Mouse (Mus musculus): ENCODE results near the gene Atp6v0e2. TPM values are rescaled to one million over a fixed set of nuclear protein-coding genes. Genes with fewer than 3 reads are reported as not detected.

Atp6v0e2 gene
- 5.5 and 6.9 TPM in 2 replicates for polyA plus RNA-seq (2016; fragmentation: Nextera tagmentation; extraction: Ambion mirVana)

DNA sequence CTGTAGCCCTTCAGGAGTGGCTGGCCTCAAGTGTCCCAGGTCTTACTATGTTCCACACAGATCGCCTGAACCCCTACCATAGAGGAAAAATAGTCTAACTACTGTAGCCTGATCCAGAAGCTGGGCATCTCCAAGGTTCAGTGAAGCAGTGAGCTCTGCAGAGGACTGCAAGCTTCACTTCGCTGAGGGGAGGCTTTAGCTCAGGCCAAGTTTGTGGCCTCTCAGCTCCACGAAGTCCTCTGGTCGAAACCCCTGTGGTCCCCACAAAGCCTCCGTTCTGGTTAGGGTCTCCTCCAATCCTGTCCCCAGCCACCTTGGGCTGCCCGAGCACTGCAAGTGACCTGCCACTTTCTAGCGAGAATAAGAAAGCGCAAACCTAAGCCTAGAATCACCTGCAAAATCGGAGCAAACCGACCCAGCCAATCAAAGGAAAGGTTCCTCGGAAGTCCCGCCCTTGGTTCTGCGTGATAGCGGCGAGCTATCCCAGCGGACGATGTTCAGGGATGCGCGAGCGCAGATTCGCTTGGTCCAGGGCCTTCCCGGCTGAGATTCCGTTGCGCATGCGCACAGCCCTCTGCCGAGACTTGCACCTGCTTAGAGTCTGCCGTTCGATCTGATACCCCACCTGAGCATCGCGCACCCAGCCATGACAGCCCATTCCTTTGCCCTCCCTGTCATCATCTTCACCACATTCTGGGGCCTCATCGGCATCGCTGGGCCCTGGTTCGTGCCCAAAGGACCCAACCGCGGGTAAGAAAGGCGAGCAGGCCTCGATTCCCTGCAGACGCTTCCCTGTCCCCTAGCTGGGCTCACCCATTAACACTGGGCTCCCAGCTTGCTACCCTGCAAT lies at the start of gene Atp6v0e2:
Gene Atp6v0e2 (plus strand): TSS at position 511 of the 850 bp plus-strand sequence.
- WGBS, result 5% methylated on average over 38 of the region's 38 CpGs
- H3K4me3 ChIP-seq (replicated peaks), result peak within 1 kb of the TSS; percentile 42
- H3K9ac ChIP-seq (replicated peaks), result peak within 1 kb of the TSS; percentile 53
- peak within 1 kb of the TSS; percentile 71 for H3K4me2 ChIP-seq
- no peaks in the 10 kb centered on the region for H3K9me3 ChIP-seq
- H3K4me1 ChIP-seq (replicated peaks), result peaks cover 38% of the 10 kb centered on the region
- ATAC-seq (ENCODE audit: insufficient number of reproducible peaks, insufficient read depth, low FRiP score, low TSS enrichment, low read depth), result 0 out of 2 replicates have a peak, but pooled peaks have one; percentile 28
- H3K27ac ChIP-seq, result no peak within 1 kb of the TSS
- H3K27me3 ChIP-seq, result no peaks in the 10 kb centered on the region
- H3K36me3 ChIP-seq, result peaks cover 13% of the 10 kb centered on the region

GRCm38 (mm10) chr6:48487747-48488725 lies 49.4 kb upstream of the Atp6v0e2 start:
- H3K4me3 ChIP-seq (replicated peaks), result peak overlapping the region; percentile 41
- peaks cover 22% of the 10 kb centered on the region for H3K4me1 ChIP-seq (replicated peaks)
- 9% methylated on average over 24 of the region's 25 CpGs for WGBS
- H3K9ac ChIP-seq (replicated peaks), result peak overlapping the region; percentile 68
- peak overlapping the region; percentile 70 for H3K4me2 ChIP-seq
- peaks cover 19% of the 10 kb centered on the region for H3K27me3 ChIP-seq
- peak overlapping the region; percentile 74 for H3K27ac ChIP-seq
- H3K9me3 ChIP-seq, result no peaks in the 10 kb centered on the region
- no peaks in the 10 kb centered on the region for H3K36me3 ChIP-seq
- ATAC-seq (ENCODE audit: insufficient number of reproducible peaks, insufficient read depth, low FRiP score, low TSS enrichment, low read depth), result peak; percentile 49; the same call in 1 of the 2 replicates

DNA sequence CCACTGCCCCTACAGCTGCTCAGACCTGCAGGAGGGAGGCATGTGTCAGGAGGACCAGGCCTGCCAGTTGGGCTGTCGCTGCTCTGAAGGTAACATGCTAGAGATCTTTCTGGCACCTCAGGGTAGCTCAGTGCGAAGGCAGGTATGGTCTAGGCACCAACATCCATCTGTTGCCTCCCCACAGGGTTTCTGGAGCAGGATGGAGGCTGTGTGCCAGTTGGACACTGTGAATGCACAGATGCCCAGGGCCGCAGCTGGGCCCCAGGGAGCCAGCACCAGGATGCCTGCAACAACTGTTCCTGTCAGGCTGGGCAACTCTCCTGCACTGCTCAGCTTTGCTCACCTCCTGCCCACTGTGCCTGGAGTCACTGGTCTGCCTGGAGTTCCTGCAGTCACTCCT lies 47.7 kb upstream of the Atp6v0e2 start:
- WGBS, result 93% methylated on average over 3 of the region's 3 CpGs
- ATAC-seq (ENCODE audit: insufficient number of reproducible peaks, insufficient read depth, low FRiP score, low TSS enrichment, low read depth), result no peak
- H3K9ac ChIP-seq (replicated peaks), result no peak overlapping the region
- no peaks in the 10 kb centered on the region for H3K36me3 ChIP-seq
- no peak overlapping the region for H3K27ac ChIP-seq
- peaks cover 22% of the 10 kb centered on the region for H3K4me1 ChIP-seq (replicated peaks)
- H3K4me2 ChIP-seq, result no peak overlapping the region
- peaks cover 19% of the 10 kb centered on the region for H3K27me3 ChIP-seq
- no peaks in the 10 kb centered on the region for H3K9me3 ChIP-seq
- H3K4me3 ChIP-seq (replicated peaks), result no peak overlapping the region

GRCm38 (mm10) chr6:48491361-48491760 lies 46.1 kb upstream of the Atp6v0e2 start:
- H3K27me3 ChIP-seq, result peaks cover 19% of the 10 kb centered on the region
- H3K27ac ChIP-seq, result no peak overlapping the region
- no peaks in the 10 kb centered on the region for H3K9me3 ChIP-seq
- H3K4me3 ChIP-seq (replicated peaks), result no peak overlapping the region
- H3K9ac ChIP-seq (replicated peaks), result no peak overlapping the region; the same call in 1 of the 2 replicates
- no peaks in the 10 kb centered on the region for H3K36me3 ChIP-seq
- H3K4me1 ChIP-seq (replicated peaks), result peaks cover 20% of the 10 kb centered on the region
- H3K4me2 ChIP-seq, result no peak overlapping the region
- 70% methylated on average over 9 of the region's 9 CpGs for WGBS
- no peak for ATAC-seq (ENCODE audit: insufficient number of reproducible peaks, insufficient read depth, low FRiP score, low TSS enrichment, low read depth)

- no peak overlapping the region for H3K9ac ChIP-seq (replicated peaks)
- ATAC-seq (ENCODE audit: insufficient number of reproducible peaks, insufficient read depth, low FRiP score, low TSS enrichment, low read depth), result no peak
- no peak overlapping the region for H3K27ac ChIP-seq
- H3K4me3 ChIP-seq (replicated peaks), result no peak overlapping the region
- H3K4me1 ChIP-seq (replicated peaks), result peaks cover 7% of the 10 kb centered on the region
- H3K9me3 ChIP-seq, result no peaks in the 10 kb centered on the region
- H3K27me3 ChIP-seq, result peaks cover 19% of the 10 kb centered on the region
- no peaks in the 10 kb centered on the region for H3K36me3 ChIP-seq
- WGBS, result 19% methylated on average over 8 of the region's 8 CpGs
- H3K4me2 ChIP-seq, result no peak overlapping the region
Observed at GRCm38 (mm10) chr6:48493136-48493730, 44.2 kb upstream of the Atp6v0e2 start.

DNA sequence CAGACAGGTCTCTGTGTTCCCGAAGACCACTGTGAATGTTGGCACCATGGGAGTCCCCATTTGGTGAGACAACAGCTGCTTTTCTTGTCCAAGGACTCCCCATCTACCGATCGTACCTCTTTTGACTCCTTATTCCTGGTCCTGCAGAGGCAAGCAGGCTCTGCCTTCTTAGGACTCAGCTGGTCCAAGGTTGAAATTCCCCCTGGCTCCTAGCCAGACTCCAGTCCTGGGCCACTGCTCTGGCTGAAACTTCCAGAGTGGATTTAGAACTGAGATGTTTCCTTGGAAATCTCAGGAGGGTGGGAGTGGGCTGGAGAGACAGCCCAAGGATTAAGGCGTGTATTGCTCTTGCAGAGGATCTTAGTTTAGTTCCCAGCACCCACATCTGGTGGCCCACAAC lies 39.9 kb upstream of the Atp6v0e2 start:
- ATAC-seq (ENCODE audit: insufficient number of reproducible peaks, insufficient read depth, low FRiP score, low TSS enrichment, low read depth), result no peak
- Histone ChIP-seq H3K36me3 (no peaks in the 10 kb centered on the region), H3K4me2 (no peak overlapping the region), H3K9me3 (no peaks in the 10 kb centered on the region), H3K4me3 (replicated peaks) (no peak overlapping the region), H3K4me1 (replicated peaks) (no peaks in the 10 kb centered on the region), H3K9ac (replicated peaks) (no peak overlapping the region), H3K27me3 (peaks cover 3% of the 10 kb centered on the region; the same call in 1 of the 2 replicates), H3K27ac (no peak overlapping the region)
- WGBS, result 90% methylated on average over 4 of the region's 4 CpGs

- H3K27ac ChIP-seq, result no peak overlapping the region
- H3K9ac ChIP-seq (replicated peaks), result peak overlapping the region; percentile 84; the same call in 1 of the 2 replicates
- peaks cover 11% of the 10 kb centered on the region for H3K4me1 ChIP-seq (replicated peaks)
- H3K4me3 ChIP-seq (replicated peaks), result peak overlapping the region; percentile 64
- ATAC-seq (ENCODE audit: insufficient number of reproducible peaks, insufficient read depth, low FRiP score, low TSS enrichment, low read depth), result peak; percentile 39; the same call in 1 of the 2 replicates
- H3K9me3 ChIP-seq, result no peaks in the 10 kb centered on the region
- H3K36me3 ChIP-seq, result peaks cover under 1% of the 10 kb centered on the region; the same call in 1 of the 2 replicates
- 0 out of 2 replicates have a peak overlapping the region, but pooled peaks have one; percentile 85 for H3K4me2 ChIP-seq
- WGBS, result 8% methylated on average over 2 of the region's 2 CpGs
- no peaks in the 10 kb centered on the region for H3K27me3 ChIP-seq
Observed at GRCm38 (mm10) chr6:48503847-48504240, 33.6 kb upstream of the Atp6v0e2 start.

- H3K27ac ChIP-seq, result peak overlapping the region; percentile 70
- ATAC-seq (ENCODE audit: insufficient number of reproducible peaks, insufficient read depth, low FRiP score, low TSS enrichment, low read depth), result peak; percentile 93
Observed at GRCm38 (mm10) chr6:48504241-48504854, 33.1 kb upstream of the Atp6v0e2 start.

GRCm38 (mm10) chr6:48508087-48508486 lies 29.3 kb upstream of the Atp6v0e2 start:
- H3K4me3 ChIP-seq (replicated peaks), result no peak overlapping the region
- peaks cover 11% of the 10 kb centered on the region for H3K4me1 ChIP-seq (replicated peaks)
- no peaks in the 10 kb centered on the region for H3K27me3 ChIP-seq
- no peaks in the 10 kb centered on the region for H3K9me3 ChIP-seq
- H3K36me3 ChIP-seq, result peaks cover 31% of the 10 kb centered on the region
- H3K9ac ChIP-seq (replicated peaks), result no peak overlapping the region
- no peak for ATAC-seq (ENCODE audit: insufficient number of reproducible peaks, insufficient read depth, low FRiP score, low TSS enrichment, low read depth)
- no peak overlapping the region for H3K27ac ChIP-seq
- 75% methylated on average over 4 of the region's 4 CpGs for WGBS
- H3K4me2 ChIP-seq, result no peak overlapping the region

More at GRCm38 (mm10) chr6:48504241-48504854, 33.1 kb upstream of the Atp6v0e2 start:
- H3K4me3 ChIP-seq (replicated peaks), result peak overlapping the region; percentile 64
- peak overlapping the region; percentile 84 for H3K9ac ChIP-seq (replicated peaks)
- peaks cover 5% of the 10 kb centered on the region for H3K36me3 ChIP-seq
- 1% methylated on average over 26 of the region's 26 CpGs for WGBS
- peak overlapping the region; percentile 85 for H3K4me2 ChIP-seq
- H3K4me1 ChIP-seq (replicated peaks), result peaks cover 11% of the 10 kb centered on the region
- H3K9me3 ChIP-seq, result no peaks in the 10 kb centered on the region
- H3K27me3 ChIP-seq, result no peaks in the 10 kb centered on the region

- Histone ChIP-seq H3K9me3 (no peaks in the 10 kb centered on the region), H3K36me3 (peaks cover 55% of the 10 kb centered on the region), H3K4me3 (replicated peaks) (no peak overlapping the region), H3K27ac (no peak overlapping the region), H3K27me3 (no peaks in the 10 kb centered on the region), H3K4me1 (replicated peaks) (0 out of 2 replicates have a peak, but pooled peaks cover 3% of the 10 kb centered on the region), H3K9ac (replicated peaks) (no peak overlapping the region), H3K4me2 (no peak overlapping the region)
- 85% methylated on average over 4 of the region's 4 CpGs for WGBS
- no peak for ATAC-seq (ENCODE audit: insufficient number of reproducible peaks, insufficient read depth, low FRiP score, low TSS enrichment, low read depth)
Observed at GRCm38 (mm10) chr6:48510426-48510825, 27.0 kb upstream of the Atp6v0e2 start.

Data from limb, embryonic 12.5 days (tissue).